Mouse (Mus musculus): ENCODE results near the gene Fgfr1op2. TPM values are rescaled to one million over a fixed set of nuclear protein-coding genes. Genes with fewer than 3 reads are reported as not detected.
"Not testable (repeated sequence)": the region's sequence is repeated elsewhere in the genome, so short reads cannot be mapped to it uniquely, and the experiment has no call there.

Gene Fgfr1op2
- polyA plus RNA-seq, 1 experiment from 2014 or later = 89.2 TPM

DNA sequence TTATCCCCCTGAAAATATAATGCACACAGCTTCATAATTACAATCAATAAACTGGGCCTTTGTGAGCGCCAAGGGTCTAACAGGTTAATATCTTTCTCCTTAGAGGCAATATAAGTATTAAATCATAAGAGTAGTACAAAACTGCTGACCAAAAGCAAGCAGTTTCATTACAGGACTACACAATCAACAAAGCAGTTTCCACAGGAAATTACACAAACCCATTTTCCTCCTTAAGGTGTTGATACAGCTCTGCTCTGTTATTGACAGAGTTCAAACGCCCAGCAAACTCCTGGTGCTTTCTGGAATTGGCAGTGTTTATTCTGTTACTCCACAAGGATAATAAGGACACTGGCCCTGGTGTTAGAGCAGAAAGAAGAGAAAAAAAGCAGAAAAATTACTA, 26.6 kb upstream of the Fgfr1op2 start:
- Histone ChIP-seq H3K9me3 (no peaks in the 10 kb centered on the region), H3K4me1 (replicated peaks) (no peaks in the 10 kb centered on the region), H3K27me3 (no peaks in the 10 kb centered on the region), H3K4me3 (replicated peaks) (no peak overlapping the region), H3K27ac (no peak overlapping the region), H3K36me3 (peaks cover 91% of the 10 kb centered on the region), H3K4me2 (no peak overlapping the region), H3K9ac (replicated peaks) (no peak overlapping the region)
- WGBS = 81% methylated on average over 2 of the region's 2 CpGs
- ATAC-seq (ENCODE audit: insufficient number of reproducible peaks, insufficient read depth, low FRiP score, low TSS enrichment, low read depth) = no peak

DNA sequence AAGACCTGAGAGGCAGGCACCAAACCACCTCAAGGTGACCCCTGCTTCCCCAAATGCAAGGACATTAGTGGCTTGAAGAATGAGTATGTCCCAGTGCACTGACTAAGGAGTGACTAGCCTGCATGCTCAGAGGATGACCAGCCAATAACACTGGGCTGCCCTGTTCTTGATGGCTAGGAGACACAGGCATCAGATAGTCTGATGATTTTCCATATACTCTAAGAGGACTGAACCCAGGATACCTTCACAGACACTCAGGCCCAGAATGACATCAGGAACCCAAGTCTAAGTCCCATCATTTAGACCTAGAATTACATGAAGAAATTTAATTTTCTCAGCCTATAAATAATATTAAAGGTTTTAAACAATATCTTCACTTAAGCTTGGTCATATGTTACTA, 25.7 kb upstream of the Fgfr1op2 start:
- peaks cover 92% of the 10 kb centered on the region for H3K36me3 ChIP-seq
- no peak overlapping the region for H3K27ac ChIP-seq

DNA sequence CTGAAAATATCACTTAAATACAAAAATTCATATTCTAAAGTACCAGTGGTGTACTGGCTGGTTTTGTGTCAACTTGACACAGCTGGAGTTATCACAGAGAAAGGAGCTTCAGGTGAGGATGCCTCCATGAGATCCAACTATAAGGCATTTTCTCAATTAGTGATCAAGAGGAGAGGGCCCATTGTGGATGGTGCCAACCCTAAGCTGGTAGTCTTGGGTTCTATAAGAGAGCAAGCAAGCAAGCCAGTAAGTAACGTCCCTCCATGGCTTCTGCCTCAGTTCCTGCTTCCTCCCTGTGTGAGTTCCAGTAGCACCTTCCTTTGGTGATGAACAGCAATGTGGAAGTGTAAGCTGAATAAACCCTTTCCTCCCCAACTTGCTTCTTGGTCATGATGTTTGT, 14.5 kb upstream of the Fgfr1op2 start:
- not testable (repeated sequence) for H3K27me3 ChIP-seq; H3K4me1 ChIP-seq (replicated peaks); H3K27ac ChIP-seq; H3K9ac ChIP-seq (replicated peaks); ATAC-seq (ENCODE audit: insufficient number of reproducible peaks, insufficient read depth, low FRiP score, low TSS enrichment, low read depth); H3K4me2 ChIP-seq; H3K4me3 ChIP-seq (replicated peaks); H3K9me3 ChIP-seq
- peaks cover 74% of the 10 kb centered on the region for H3K36me3 ChIP-seq
- 87% methylated on average over 1 of the region's 1 CpGs for WGBS

More for the DNA sequence above, 25.7 kb upstream of the Fgfr1op2 start:
- Histone ChIP-seq H3K9ac (replicated peaks) (no peak overlapping the region), H3K9me3 (no peaks in the 10 kb centered on the region), H3K4me2 (no peak overlapping the region), H3K4me1 (replicated peaks) (no peaks in the 10 kb centered on the region), H3K27me3 (no peaks in the 10 kb centered on the region), H3K4me3 (replicated peaks) (no peak overlapping the region)
- no peak for ATAC-seq (ENCODE audit: insufficient number of reproducible peaks, insufficient read depth, low FRiP score, low TSS enrichment, low read depth)

DNA sequence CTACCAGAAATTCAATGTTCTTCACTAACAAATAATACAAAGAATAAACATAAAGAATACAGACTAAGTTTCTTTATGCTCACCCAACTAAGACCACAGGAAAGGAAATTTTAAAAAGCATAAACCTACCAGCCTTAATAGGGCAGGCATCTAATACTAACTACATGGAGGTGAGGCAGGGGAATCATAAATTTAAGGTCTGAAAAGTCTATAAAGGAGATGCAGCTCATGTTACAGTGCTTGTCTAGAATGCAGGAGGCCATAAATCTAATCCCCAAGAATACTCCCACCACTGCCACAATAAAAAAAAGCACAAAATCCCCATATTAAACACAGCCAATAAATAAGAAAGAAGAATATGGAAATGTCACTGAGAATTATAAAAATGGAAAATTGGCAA, 4.9 kb upstream of the Fgfr1op2 start:
- H3K9ac ChIP-seq (replicated peaks) = no peak overlapping the region
- H3K4me3 ChIP-seq (replicated peaks) = no peak overlapping the region
- H3K27ac ChIP-seq = no peak overlapping the region
- H3K4me1 ChIP-seq (replicated peaks) = peaks cover 33% of the 10 kb centered on the region
- H3K9me3 ChIP-seq = no peaks in the 10 kb centered on the region
- ATAC-seq (ENCODE audit: insufficient number of reproducible peaks, insufficient read depth, low FRiP score, low TSS enrichment, low read depth) = no peak
- H3K27me3 ChIP-seq = no peaks in the 10 kb centered on the region
- H3K36me3 ChIP-seq = peaks cover 14% of the 10 kb centered on the region; the same call in 1 of the 2 replicates
- H3K4me2 ChIP-seq = no peak overlapping the region

DNA sequence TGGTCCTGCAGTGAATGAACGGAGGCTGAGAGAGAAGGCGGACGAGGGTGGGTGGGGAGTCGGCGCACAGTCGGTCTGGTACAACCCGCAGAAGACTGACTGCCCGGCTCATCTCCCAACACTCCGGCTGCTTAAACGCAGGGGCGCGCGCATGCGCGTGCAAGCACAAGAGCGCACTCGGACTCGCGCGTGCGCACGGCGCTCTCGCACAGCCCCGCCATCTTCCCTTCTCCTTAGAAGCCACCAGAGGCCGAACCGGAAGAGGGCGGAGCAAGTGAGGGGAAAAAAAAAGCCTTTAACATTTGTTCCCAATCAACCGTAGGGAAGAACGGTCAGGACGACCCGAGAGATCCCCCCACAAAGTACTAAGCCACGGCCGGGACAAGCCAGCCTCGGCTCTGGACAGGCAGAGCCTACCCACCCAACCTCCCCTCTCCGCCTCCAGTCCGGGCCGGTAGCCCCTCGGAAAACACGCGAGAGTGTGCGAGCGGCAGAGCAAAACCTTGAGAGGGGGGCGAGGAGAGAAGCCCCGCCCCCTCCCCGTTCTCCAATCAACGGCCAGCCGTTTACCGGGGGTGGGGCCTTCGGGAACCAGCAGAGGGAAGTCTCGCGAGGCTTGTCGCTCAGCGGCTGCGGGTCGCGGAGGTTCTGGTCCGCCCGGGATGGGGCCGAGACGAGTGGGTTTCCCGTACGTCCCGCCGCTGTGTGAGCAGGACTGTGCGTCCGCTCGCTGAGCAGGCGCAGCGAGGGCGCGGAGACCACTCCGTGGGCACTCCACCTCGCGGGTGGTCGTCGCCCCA, 507 bp downstream of the Fgfr1op2 start, which contains the start of gene Ints13:
Gene Ints13, minus strand, starts transcription at position 526 of the 800 bp plus-strand sequence.
- peak within 1 kb of the TSS; percentile 96 for H3K27ac ChIP-seq
- H3K9me3 ChIP-seq = no peaks in the 10 kb centered on the region
- peak within 1 kb of the TSS; percentile 88 for H3K4me3 ChIP-seq (replicated peaks)
- H3K9ac ChIP-seq (replicated peaks) = peak within 1 kb of the TSS; percentile 95
- H3K4me2 ChIP-seq = peak within 1 kb of the TSS; percentile 65
- H3K36me3 ChIP-seq = no peaks in the 10 kb centered on the region
- H3K4me1 ChIP-seq (replicated peaks) = peaks cover 40% of the 10 kb centered on the region
- H3K27me3 ChIP-seq = no peaks in the 10 kb centered on the region
- ATAC-seq (ENCODE audit: insufficient number of reproducible peaks, insufficient read depth, low FRiP score, low TSS enrichment, low read depth) = peak; percentile 95
- WGBS = under 1% methylated on average over 76 of the region's 77 CpGs

DNA sequence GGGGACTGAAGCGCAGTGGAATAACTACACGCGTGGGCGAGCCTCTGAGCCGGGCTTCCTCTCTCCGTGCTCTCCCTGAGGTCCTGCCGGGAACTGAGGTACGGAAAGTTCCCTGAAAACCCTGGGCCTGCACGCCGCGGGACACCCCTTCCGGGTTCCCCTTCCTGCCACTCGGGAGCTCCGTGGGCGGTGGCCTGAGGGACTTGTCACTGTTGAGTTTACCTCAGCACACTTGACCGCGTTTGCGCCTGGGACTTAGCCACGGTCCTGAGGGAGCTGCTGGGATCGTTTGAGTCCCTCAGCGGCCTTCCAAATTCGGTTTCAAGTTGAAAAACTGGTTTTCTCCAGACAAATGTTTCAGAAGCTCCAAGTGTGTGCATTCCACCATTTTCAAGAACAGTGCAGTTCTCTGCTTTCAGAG, 1.1 kb downstream of the Fgfr1op2 start:
- H3K9me3 ChIP-seq = no peaks in the 10 kb centered on the region
- peak overlapping the region; percentile 95 for H3K9ac ChIP-seq (replicated peaks)
- no peaks in the 10 kb centered on the region for H3K27me3 ChIP-seq
- no peaks in the 10 kb centered on the region for H3K36me3 ChIP-seq
- peak overlapping the region; percentile 65 for H3K4me2 ChIP-seq
- under 1% methylated on average over 22 of the region's 22 CpGs for WGBS
- peak overlapping the region; percentile 88 for H3K4me3 ChIP-seq (replicated peaks)
- peak; percentile 45; the same call in 1 of the 2 replicates for ATAC-seq (ENCODE audit: insufficient number of reproducible peaks, insufficient read depth, low FRiP score, low TSS enrichment, low read depth)
- peaks cover 34% of the 10 kb centered on the region for H3K4me1 ChIP-seq (replicated peaks)
- peak overlapping the region; percentile 96 for H3K27ac ChIP-seq

DNA sequence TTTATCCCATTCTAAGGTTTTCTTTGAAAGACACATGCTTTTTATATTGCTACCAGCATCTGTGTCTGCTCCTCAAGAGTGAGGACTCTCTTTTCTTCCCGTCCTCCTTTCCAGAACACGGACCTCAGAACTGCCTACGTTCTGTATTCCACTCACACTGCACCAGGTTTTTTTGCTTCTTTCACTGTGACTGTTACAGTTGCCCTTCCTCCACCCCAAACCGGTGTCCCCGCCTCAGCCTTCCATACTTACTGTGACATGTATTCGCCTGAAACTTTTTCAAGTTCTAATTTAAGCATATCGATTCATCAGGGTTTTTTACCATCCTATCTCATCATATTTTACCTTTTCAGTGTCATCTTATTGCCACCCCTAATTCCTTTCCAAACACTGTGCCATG, 1.6 kb downstream of the Fgfr1op2 start:
- H3K4me1 ChIP-seq (replicated peaks) = peaks cover 32% of the 10 kb centered on the region
- H3K27ac ChIP-seq = peak overlapping the region; percentile 96
- H3K36me3 ChIP-seq = no peaks in the 10 kb centered on the region
- no peaks in the 10 kb centered on the region for H3K9me3 ChIP-seq
- H3K27me3 ChIP-seq = no peaks in the 10 kb centered on the region
- 14% methylated on average over 7 of the region's 7 CpGs for WGBS
- H3K9ac ChIP-seq (replicated peaks) = peak overlapping the region; percentile 95
- peak overlapping the region; percentile 88 for H3K4me3 ChIP-seq (replicated peaks)
- ATAC-seq (ENCODE audit: insufficient number of reproducible peaks, insufficient read depth, low FRiP score, low TSS enrichment, low read depth) = no peak
- peak overlapping the region; percentile 65 for H3K4me2 ChIP-seq

DNA sequence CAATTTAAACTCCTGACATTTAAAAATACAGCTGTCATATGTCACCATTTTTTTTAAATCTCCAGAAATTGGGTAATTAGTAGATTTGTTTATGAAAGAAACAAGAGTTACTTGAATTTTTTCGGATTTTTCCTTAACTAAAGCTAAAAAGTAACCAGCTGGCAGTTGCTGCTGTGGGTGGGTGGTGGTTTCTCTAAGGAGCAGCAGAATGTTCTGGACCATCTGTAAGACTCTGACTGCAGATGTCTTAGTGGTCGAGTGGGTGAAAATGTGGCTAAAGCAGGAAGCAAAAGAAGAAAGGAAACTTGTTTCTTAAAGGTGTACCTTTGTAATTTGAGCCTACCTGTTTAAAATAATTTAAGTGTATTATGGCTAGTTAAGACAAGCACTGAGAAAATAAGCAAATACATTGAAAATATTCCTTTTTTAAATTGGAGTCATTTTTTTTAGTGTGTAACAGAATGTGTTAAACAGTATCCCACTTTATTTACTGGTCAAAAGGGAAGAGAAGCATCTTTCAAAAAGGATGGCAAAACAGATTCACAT, 3.5 kb downstream of the Fgfr1op2 start:
- Histone ChIP-seq H3K4me1 (replicated peaks) (peaks cover 26% of the 10 kb centered on the region), H3K4me3 (replicated peaks) (no peak overlapping the region), H3K4me2 (no peak overlapping the region), H3K27ac (no peak overlapping the region), H3K36me3 (peaks cover 3% of the 10 kb centered on the region), H3K27me3 (no peaks in the 10 kb centered on the region), H3K9ac (replicated peaks) (no peak overlapping the region), H3K9me3 (no peaks in the 10 kb centered on the region)
- ATAC-seq (ENCODE audit: insufficient number of reproducible peaks, insufficient read depth, low FRiP score, low TSS enrichment, low read depth) = no peak
- WGBS = 28% methylated on average over 2 of the region's 2 CpGs

DNA sequence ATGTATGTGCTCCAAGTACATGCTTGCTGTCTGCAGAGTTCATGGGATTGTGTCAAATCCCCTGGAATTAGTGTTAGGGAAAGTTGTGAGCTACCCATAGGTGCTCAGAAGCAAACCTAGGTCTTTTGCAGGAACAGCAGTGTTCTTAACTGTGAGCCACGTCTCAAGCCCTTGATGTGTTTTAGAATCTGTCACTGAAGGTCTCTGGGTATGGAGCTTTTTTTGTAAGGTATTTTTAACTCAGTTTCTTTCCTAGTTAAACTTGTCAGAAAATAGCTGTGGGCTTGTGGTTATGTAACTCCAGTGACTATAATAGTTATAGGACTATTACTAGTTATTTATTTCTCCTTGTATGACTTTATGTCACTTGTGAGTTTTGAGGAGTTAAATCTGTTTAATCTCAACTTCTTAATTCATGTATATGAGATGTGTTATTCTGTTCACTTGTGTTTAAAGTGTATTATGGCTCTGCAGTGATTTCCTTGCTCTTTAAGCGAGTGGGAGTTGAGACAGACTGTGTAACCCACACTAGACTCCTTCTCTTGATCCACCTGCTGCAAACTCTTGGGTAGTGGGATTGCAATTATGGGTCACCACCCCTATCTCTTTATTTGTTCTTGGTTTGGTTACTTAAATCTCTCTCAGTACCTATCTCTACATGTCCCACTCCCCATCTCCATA, 6.5 kb downstream of the Fgfr1op2 start:
- no peak for ATAC-seq (ENCODE audit: insufficient number of reproducible peaks, insufficient read depth, low FRiP score, low TSS enrichment, low read depth)
- WGBS = 81% methylated on average over 2 of the region's 2 CpGs
- no peaks in the 10 kb centered on the region for H3K27me3 ChIP-seq
- H3K4me1 ChIP-seq (replicated peaks) = peaks cover 13% of the 10 kb centered on the region
- H3K9me3 ChIP-seq = no peaks in the 10 kb centered on the region
- H3K4me2 ChIP-seq = no peak overlapping the region
- no peak overlapping the region for H3K27ac ChIP-seq
- H3K4me3 ChIP-seq (replicated peaks) = no peak overlapping the region
- H3K36me3 ChIP-seq = peaks cover 30% of the 10 kb centered on the region
- no peak overlapping the region for H3K9ac ChIP-seq (replicated peaks)

DNA sequence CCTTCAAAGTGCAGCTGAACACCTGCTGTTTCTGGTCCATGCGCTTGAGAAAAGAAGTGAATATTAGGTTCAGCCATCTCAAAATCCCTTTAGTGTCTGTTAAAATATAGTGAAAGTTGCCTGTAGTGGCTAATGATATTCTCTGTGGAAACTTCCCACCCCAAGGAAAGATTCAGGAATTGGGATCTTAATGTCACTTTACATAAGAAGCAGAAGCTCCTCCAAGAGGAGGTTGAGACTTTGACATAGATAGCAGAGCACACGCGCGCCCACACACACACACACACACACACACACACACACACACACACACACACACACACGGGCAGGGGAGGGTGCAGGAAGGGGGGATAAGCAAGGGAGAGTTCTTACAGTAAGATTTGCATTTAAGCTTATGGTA, 8.1 kb downstream of the Fgfr1op2 start:
- 91% methylated on average over 5 of the region's 5 CpGs for WGBS
- Histone ChIP-seq H3K9me3 (no peaks in the 10 kb centered on the region), H3K27ac (no peak overlapping the region), H3K4me3 (replicated peaks) (no peak overlapping the region), H3K9ac (replicated peaks) (no peak overlapping the region), H3K4me2 (no peak overlapping the region), H3K36me3 (peaks cover 47% of the 10 kb centered on the region), H3K27me3 (no peaks in the 10 kb centered on the region), H3K4me1 (replicated peaks) (peaks cover 2% of the 10 kb centered on the region; the same call in 1 of the 2 replicates)
- no peak for ATAC-seq (ENCODE audit: insufficient number of reproducible peaks, insufficient read depth, low FRiP score, low TSS enrichment, low read depth)

DNA sequence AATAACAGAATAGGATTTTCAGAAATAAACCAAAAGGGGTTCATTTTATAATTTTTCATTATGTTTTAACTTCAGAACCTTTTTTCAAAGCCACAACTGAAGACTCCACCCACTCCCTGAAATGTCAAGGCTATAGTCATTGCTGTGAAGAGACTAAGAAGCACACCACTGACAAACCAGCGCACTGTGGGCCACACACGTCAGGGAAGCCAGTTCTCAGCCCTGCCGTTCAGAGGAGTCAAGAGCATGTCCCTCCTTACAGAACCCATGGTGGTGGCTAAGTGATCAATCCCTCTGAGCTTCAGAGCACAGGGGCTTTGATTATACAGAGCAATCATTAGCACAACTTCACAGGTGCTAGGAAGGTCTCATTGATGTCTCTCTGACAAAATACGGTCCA, 25.6 kb downstream of the Fgfr1op2 start:
- ATAC-seq (ENCODE audit: insufficient number of reproducible peaks, insufficient read depth, low FRiP score, low TSS enrichment, low read depth) = no peak
- Histone ChIP-seq H3K36me3 (peaks cover 85% of the 10 kb centered on the region), H3K27ac (no peak overlapping the region), H3K9me3 (no peaks in the 10 kb centered on the region), H3K4me3 (replicated peaks) (no peak overlapping the region), H3K4me1 (replicated peaks) (no peaks in the 10 kb centered on the region), H3K27me3 (no peaks in the 10 kb centered on the region), H3K4me2 (no peak overlapping the region), H3K9ac (replicated peaks) (no peak overlapping the region)
- 78% methylated on average over 4 of the region's 4 CpGs for WGBS

All from limb, embryonic 12.5 days (tissue).